8 mouse cellular contexts compared by ENCODE assay signal in genomic region chrX:103616162-103616535, GRCm38 (mm10). TPM values are rescaled to one million over a fixed set of nuclear protein-coding genes. Genes with fewer than 3 reads are reported as not detected.
DNase-seq lines count a peak whose midpoint lies in the region; ATAC-seq lines count a peak whose summit lies in the region.

No protein-coding gene starts in this region.

- H3K27ac ChIP-seq in liver, embryonic 16.5 days (ENCODE audit: low read length): peak overlapping the region; percentile 81

- H3K9ac ChIP-seq in liver, embryonic 16.5 days (ENCODE audit: low read depth, low read length): peak overlapping the region; percentile 73

- peaks cover 8% of the 10 kb centered on the region for H3K36me3 ChIP-seq in liver, embryonic 16.5 days (ENCODE audit: control insufficient read depth, insufficient read depth)

- 22% methylated on average over 19 of the region's 19 CpGs for WGBS in liver, embryonic 16.5 days (ENCODE audit: insufficient replicate concordance)

- DNase-seq in urinary bladder, postnatal 14 days (ENCODE audit: low spot score): peak; percentile 29
- no peak for DNase-seq in urinary bladder, adult 2 months (ENCODE audit: low spot score)
- DNase-seq in cerebellum, postnatal 25 days: peak; percentile 57 to 64
- peak; percentile 22 to 67 for DNase-seq in heart, adult 18-20 months
- peak; percentile 54 for DNase-seq in kidney, adult 11 months
- DNase-seq in natural killer cell, adult 2 months (ENCODE audit: low spot score in 2 of 2): peak; percentile 60 to 62
- DNase-seq in testis, postnatal 10 days (ENCODE audit: low spot score): peak; percentile 52

- H3K27me3 ChIP-seq in liver, embryonic 16.5 days (ENCODE audit: control insufficient read depth, insufficient read depth, low read depth, low read length): no peaks in the 10 kb centered on the region

- H3K4me1 ChIP-seq in liver, embryonic 16.5 days (ENCODE audit: control insufficient read depth, low read depth, low read length): peaks cover 5% of the 10 kb centered on the region

- ATAC-seq in liver, embryonic 16.5 days (ENCODE audit: low read depth): peak; percentile 57

- H3K9me3 ChIP-seq in liver, embryonic 16.5 days (replicated peaks; ENCODE audit: control insufficient read depth, low read length): no peaks in the 10 kb centered on the region

- peak overlapping the region; percentile 74 for H3K4me2 ChIP-seq in liver, embryonic 16.5 days (ENCODE audit: low read depth, low read length)

- H3K4me3 ChIP-seq in liver, embryonic 16.5 days (ENCODE audit: low read depth, low read length): peak overlapping the region; percentile 72

RNA-seq across cellular contexts. Expression of gene Zcchc13, which starts 14.2 kb away (rescaled TPM):
- 0.14 and 0.31 TPM in 2 replicates for polyA plus RNA-seq in urinary bladder, adult 2 months (2012; rRNA removed)
- total RNA-seq in heart, adult 18-20 months (2021): not detected
- polyA plus RNA-seq in liver, embryonic 16.5 days (2015; fragmentation: Nextera tagmentation; extraction: Ambion mirVana): not detected in 2 replicates
